Mouse (Mus musculus) lung, adult 10 weeks (tissue): ENCODE data around the gene Smim5. TPM values are rescaled to one million over a fixed set of nuclear protein-coding genes. Genes with fewer than 3 reads are reported as not detected.

ENCODE experiments used
- polyA plus RNA-seq: library from polyadenylated mRNA; stranded (reverse); fragments of 350-450 nt; fragmentation: Illumina TruSeq; extraction: RNeasy Lipid Tissue Mini Kit (QIAGEN cat#74804); gene quantifications from one replicate; pipeline ENCODE4 v1.2.3, GENCODE M21; 2014; ENCODE audit warnings: low read depth, low replicate concordance; ENCODE audit not compliant: insufficient read depth

Gene Smim5
- 24.6 TPM for polyA plus RNA-seq

GRCm38 (mm10) chr11:115899486-115900266 lies at the start of gene Smim5:
TSS of gene Smim5 (plus strand) at chr11:115899966.

GRCm38 (mm10) chr11:115858354-115858753 lies 41.4 kb upstream of the Smim5 start, which contains the start of gene Myo15b:
TSS of gene Myo15b (plus strand) at chr11:115858406.

GRCm38 (mm10) chr11:115911632-115912376 lies 12.0 kb downstream of the Smim5 start, which contains the start of gene Smim6:
TSS of gene Smim6 (plus strand) at chr11:115912017.

GRCm38 (mm10) chr11:115933108-115933746 lies 33.5 kb downstream of the Smim5 start, which contains the start of the genes Sap30bp and Recql5:
TSS of gene Sap30bp (plus strand) at chr11:115933282.
TSS of gene Recql5 (minus strand) at chr11:115933477.

Other genes starting within 250 kb of the Smim5 start
- gene Grb2, start 191.4 kb upstream of the Smim5 start, polyA plus RNA-seq, result 44.3 TPM
- gene Tmem94, start 134.5 kb upstream of the Smim5 start, polyA plus RNA-seq, result 11.1 TPM
- 27.9 TPM for gene Caskin2, start 86.3 kb upstream of the Smim5 start, polyA plus RNA-seq
- 12.5 TPM for gene Tsen54, start 85.2 kb upstream of the Smim5 start, polyA plus RNA-seq
- gene Llgl2, start 75.9 kb upstream of the Smim5 start, polyA plus RNA-seq, result 39.5 TPM
- 1.1 TPM for gene Myo15b, start 41.6 kb upstream of the Smim5 start, polyA plus RNA-seq
- gene Smim6, start 12.1 kb downstream of the Smim5 start, polyA plus RNA-seq, result 56.4 TPM
- 14.9 TPM for gene Sap30bp, start 33.3 kb downstream of the Smim5 start, polyA plus RNA-seq
- 8.3 TPM for gene Recql5, start 33.5 kb downstream of the Smim5 start, polyA plus RNA-seq
- gene Itgb4, start 74.7 kb downstream of the Smim5 start, polyA plus RNA-seq, result 2.0 TPM
- gene Galk1, start 112.8 kb downstream of the Smim5 start, polyA plus RNA-seq, result 37.1 TPM
- gene H3f3b, start 128.0 kb downstream of the Smim5 start, polyA plus RNA-seq, result 439 TPM
- gene Unk, start 130.4 kb downstream of the Smim5 start, polyA plus RNA-seq, result 10.2 TPM
- 22.3 TPM for gene Unc13d, start 178.0 kb downstream of the Smim5 start, polyA plus RNA-seq
- gene Wbp2, start 187.0 kb downstream of the Smim5 start, polyA plus RNA-seq, result 101 TPM
- 16.8 TPM for gene Trim47, start 227.2 kb downstream of the Smim5 start, polyA plus RNA-seq
- gene Trim65, start 231.2 kb downstream of the Smim5 start, polyA plus RNA-seq, result 6.5 TPM
- gene Mrpl38, start 238.9 kb downstream of the Smim5 start, polyA plus RNA-seq, result 30.3 TPM